Mouse (Mus musculus) adrenal gland, adult 8-10 months (tissue): Measurements from ENCODE around the gene B9d2. TPM values are rescaled to one million over a fixed set of nuclear protein-coding genes. Genes with fewer than 3 reads are reported as not detected.

Source experiments
- DNase-seq: peaks from one replicate; pipeline ENCODE4 v3.0.0; 2022
- total RNA-seq, 4 experiments: library from RNA; stranded (reverse); gene quantifications; 2 replicates each; pipeline ENCODE4 v1.2.4; 2022

Gene B9d2
- 10 to 100 TPM; 17.7 to 27.0 (median 21.4) TPM for total RNA-seq

- DNase-seq, result peak; percentile 94
Observed at GRCm38 (mm10) chr7:25680514-25681258, at the start of gene B9d2. TSS of gene B9d2 (plus strand) at chr7:25680780.

GRCm38 (mm10) chr7:25632679-25633078 lies 47.9 kb upstream of the B9d2 start:
- no peak for DNase-seq

GRCm38 (mm10) chr7:25636373-25636772 lies 44.2 kb upstream of the B9d2 start:
- DNase-seq, result no peak

GRCm38 (mm10) chr7:25637099-25637498 lies 43.5 kb upstream of the B9d2 start:
- DNase-seq, result no peak

- no peak for DNase-seq
Observed at GRCm38 (mm10) chr7:25639754-25640153, 40.8 kb upstream of the B9d2 start.

DNA sequence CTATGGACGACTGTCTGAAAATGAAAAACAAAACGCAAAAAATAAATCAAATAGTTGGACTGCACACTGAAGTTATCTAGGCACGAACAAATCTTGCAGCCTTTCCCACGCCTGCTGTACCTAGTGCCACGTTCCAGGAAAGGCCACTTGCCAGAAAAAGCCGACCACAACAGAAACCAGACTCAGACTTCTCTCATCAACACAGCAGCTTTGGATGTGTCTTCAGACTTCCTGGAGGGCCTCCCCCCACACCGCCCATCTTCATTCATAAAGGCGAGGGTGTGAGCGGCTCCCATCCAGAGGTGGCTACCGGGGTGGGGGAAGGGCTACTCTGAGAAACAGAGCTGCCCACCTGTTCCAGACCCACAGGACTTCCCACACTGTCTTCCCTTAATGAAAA lies 36.4 kb upstream of the B9d2 start:
- no peak for DNase-seq

DNA sequence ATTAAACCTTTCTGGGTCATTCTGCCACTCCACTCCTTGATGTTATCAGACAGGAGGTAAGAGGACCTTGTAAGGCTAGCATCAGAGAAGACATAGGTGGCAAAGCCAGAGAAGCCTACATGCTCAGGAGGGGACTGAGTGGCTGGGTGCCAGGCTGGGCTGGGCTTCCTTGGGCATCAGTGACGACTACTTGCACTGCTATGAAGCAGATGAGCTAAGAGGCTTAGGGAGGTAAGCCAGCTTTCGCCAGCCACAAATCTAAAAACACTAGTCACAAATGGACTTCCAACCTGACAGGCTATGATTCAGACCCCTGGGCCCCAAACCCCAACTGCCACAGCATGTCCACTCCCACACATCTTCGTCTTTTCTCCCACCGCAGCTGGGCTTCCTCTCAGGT lies 35.9 kb upstream of the B9d2 start:
- DNase-seq, result no peak

GRCm38 (mm10) chr7:25645074-25645473 lies 35.5 kb upstream of the B9d2 start:
- DNase-seq, result no peak

GRCm38 (mm10) chr7:25647574-25648123 lies 32.9 kb upstream of the B9d2 start:
- no peak for DNase-seq

DNA sequence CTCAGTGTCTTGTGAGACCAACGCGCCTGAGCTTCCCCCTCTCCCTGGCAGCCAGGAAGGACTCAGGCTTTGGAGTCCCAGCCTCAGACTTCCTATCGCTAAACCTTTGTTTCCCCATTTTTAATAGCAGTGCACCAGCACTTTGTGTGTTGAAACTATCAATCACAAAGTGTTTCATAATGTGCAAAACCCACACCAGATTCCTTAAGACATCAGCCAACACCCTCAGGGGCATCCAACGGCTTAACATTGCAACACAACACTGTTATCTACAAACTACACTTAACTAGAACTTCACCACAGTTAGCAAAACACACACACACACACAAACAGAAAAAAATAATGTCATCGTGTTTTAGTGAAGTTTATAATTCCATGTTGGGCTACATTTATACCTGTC lies 30.7 kb upstream of the B9d2 start:
- no peak for DNase-seq

DNA sequence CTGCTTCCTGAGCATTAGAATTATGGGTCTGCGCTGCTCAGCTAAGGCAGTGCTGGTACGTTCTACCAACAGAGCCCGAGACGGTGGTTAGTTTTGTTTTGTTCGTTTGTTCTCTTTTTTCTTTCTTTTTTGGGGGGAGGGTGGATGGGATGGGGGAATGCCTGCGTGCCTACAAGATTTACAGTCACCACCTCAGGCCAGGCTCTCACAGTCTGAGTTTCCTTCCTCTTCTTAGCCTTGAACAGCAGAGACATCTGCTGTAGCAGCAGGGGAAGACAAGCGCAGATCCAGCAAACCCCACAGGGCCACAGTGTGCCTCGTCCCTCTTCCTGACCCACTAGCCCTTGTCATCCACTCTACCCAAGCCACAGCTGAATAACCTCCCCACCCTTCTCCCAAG lies 29.3 kb upstream of the B9d2 start:
- DNase-seq, result no peak

- no peak for DNase-seq
Observed at GRCm38 (mm10) chr7:25652244-25652759, 28.3 kb upstream of the B9d2 start.

GRCm38 (mm10) chr7:25655601-25656428 lies 24.8 kb upstream of the B9d2 start:
- no peak for DNase-seq

- no peak for DNase-seq
Observed at GRCm38 (mm10) chr7:25657785-25658184, 22.8 kb upstream of the B9d2 start.

DNA sequence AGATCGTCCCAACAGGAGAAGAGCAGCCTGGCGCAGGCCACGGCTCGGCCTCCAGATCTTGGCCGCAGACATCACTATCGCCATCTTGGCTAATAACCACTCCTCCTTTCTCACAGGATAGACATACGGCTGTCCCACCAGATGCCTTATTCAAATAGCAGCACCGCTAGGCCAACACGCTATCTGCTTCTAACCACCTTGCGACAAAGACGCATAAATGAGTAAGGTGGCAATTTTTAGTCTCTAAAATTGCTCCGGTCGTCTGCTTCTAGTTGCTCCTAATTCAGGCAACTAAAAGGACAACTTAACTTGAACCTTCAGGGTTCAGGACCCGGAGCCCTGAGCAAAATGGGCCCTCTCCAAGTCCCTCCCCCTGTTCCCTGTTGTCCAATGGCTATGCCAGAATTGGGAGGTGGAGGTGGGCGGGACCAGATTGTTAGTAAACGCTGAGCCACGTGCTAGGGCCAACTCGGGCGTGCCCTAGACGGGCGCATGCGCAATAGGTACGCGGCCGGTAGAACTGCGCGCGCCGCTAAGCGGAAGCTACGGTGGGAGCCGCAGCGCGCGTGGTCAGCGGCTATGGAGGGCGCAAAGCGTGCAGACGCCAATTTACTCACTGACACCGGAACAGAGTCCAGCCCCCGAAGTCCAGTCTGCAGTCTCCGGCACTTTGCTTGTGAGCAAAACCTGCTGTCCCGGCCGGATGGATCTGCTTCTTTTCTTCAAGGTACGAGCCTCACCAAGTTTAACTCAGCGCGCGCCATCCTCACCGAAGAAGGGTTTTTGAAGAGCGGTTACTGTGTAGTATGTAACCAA lies 21.7 kb upstream of the B9d2 start, which contains the start of the genes Bckdha and Exosc5:
Bckdha (minus strand) TSS at position 325 of the 816 bp plus-strand sequence.
Exosc5 (plus strand) TSS at position 508 of the 816 bp plus-strand sequence.
- DNase-seq, result peak; percentile 99

GRCm38 (mm10) chr7:25666381-25666780 lies 14.2 kb upstream of the B9d2 start:
- DNase-seq, result no peak

DNA sequence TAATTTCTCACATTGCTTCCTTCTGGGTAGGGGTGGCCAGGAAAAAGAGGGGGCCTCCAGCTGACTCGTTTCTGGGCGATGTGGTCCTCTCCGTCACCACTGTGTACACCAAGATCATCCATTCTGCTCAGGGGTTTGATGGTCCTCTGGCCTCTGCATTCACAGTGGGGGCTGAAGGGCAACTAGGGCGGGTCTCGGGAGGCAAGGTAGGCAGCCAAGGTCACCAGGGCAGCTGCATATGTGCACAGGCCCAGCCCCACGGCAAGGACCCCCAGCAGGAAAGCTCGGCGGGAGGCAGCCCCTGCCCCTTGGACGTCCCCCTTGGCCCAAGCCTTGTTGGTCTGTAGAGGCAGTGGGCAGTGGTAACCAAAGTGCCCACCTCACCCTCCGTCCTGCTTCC lies 11.4 kb upstream of the B9d2 start:
- DNase-seq, result no peak

DNA sequence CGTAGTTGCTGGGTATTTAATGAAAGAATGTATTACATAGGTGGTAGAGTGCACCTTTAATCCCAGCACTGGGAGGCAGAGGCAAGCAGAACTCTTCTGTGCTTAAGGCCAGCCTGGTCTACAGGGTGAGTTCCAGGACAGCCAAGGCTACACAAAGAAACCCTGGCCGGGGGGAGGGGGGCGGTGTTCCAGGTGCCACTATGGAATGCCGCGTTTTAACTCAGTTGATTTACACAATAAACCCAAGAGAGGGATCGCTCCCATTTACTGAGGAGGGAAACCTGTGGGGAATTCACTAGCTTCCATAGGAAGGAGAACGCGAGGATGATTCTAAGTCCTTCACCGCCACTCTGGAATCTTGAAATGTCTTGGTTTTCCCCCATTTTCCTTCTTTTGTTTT lies 10.9 kb upstream of the B9d2 start:
- no peak for DNase-seq

DNA sequence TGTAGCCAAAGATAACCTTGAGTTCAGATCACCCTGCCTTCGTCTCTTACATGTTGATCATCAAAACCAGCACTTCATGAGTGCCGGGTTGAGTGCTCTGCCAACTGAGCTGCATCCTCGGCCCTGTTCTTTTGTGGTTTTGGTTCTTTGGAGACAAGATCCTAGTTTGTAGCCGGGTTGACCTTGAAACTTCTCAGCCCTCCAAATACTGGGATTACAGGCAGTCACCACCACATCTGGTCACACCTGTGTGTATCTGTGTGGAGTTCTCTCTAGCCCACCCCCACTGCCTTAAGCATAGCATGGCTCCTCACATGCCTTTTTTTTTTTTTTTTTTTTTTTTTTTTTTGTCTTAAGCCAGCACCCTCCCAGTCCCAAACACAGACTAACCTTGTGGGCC lies 10.5 kb upstream of the B9d2 start:
- no peak for DNase-seq

GRCm38 (mm10) chr7:25671686-25672085 lies 8.9 kb upstream of the B9d2 start:
- DNase-seq, result no peak

- DNase-seq, result no peak
Observed at GRCm38 (mm10) chr7:25672442-25672841, 8.1 kb upstream of the B9d2 start.

- no peak for DNase-seq
Observed at GRCm38 (mm10) chr7:25674297-25674696, 6.3 kb upstream of the B9d2 start.
